Mouse (Mus musculus): Measurements from ENCODE around the gene Psmd11. TPM values are rescaled to one million over a fixed set of nuclear protein-coding genes. Genes with fewer than 3 reads are reported as not detected.
A peak's percentile ranks its signal among the peaks of the same experiment; 100 is the strongest.

Gene Psmd11
- polyA plus RNA-seq, 1 experiment, result 71.3 TPM

DNA sequence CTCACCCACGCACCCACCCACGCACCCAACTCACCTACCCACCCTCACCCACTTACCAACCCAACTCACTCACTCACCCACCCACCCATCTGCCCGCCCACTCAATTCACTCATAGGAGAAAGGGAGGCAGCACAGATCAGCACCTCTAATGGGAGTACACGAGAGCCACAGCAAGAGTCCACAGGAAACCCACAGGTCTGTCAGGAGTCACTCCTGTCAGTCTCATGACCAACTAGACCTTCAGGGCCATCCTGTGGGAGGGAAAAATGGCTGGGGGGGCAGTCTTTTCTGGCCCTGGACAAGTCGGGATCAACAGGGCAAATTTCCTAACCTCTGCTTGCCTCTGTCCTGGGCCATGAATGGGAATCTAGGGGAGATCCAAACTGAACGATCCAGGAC, 79.4 kb downstream of the Psmd11 start:
- WGBS, result 61% methylated on average over 6 of the region's 6 CpGs
- Histone ChIP-seq H3K4me1 (ENCODE audit: control insufficient read depth, insufficient read depth, low read length) (peaks cover 17% of the 10 kb centered on the region), H3K27ac (ENCODE audit: control insufficient read depth, insufficient read depth, low read depth, low read length, poor library complexity) (peak overlapping the region; percentile 85), H3K4me3 (replicated peaks; ENCODE audit: control insufficient read depth, low read depth, low read length) (peak overlapping the region; percentile 6)
- TF ChIP-seq POLR2A (IDR thresholded peaks at IDR 0.05; ENCODE audit: borderline replicate concordance, control insufficient read depth, low read depth, low read length), result no peak
- TF ChIP-seq CTCF (IDR thresholded peaks at IDR 0.05; ENCODE audit: control insufficient read depth, insufficient read depth, low read length), result no peak

DNA sequence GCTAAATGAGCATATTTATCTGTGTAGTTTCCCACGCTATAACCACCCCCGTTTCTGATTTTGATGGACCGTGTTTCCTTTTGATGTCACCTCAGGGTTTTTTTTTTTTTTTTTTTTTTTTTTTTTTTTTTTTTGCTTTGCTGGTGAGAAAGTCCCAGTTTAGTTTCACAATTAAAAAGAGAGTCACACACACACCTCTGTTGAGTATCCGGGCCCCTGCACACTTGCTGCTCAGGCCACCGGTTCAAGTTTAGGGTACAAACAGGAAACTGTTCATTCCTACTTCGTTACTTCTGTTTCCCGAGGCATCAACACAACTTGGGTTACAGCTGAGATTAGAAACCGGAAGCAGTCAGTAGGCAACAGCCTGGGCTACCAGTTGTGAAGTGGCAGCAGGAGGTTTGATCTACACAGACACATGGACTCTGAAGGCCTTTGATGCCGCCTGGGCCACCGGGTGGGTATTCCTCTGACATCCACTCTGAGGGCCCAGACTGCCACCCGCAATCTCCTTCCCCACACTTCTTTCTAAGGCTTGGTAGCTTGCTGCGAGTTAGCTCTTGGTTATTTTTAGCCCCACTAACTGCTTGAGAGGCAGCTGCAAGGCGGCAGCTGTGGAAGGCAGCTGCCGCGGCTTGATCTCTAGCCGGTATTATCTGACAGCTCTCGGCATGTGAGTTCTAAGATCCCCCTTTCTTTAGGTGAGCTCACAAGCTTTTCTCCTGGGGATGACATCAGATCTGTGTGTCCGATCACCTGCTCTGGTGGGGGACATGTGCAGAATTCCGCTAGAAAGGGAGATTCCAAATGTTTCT, 80.2 kb downstream of the Psmd11 start:
- peaks cover 17% of the 10 kb centered on the region for H3K4me1 ChIP-seq (ENCODE audit: control insufficient read depth, insufficient read depth, low read length)
- peak overlapping the region; percentile 0 for H3K4me3 ChIP-seq (replicated peaks; ENCODE audit: control insufficient read depth, low read depth, low read length)
- TF ChIP-seq POLR2A (IDR thresholded peaks at IDR 0.05; ENCODE audit: borderline replicate concordance, control insufficient read depth, low read depth, low read length) (0 out of 2 replicates have a peak, but pooled peaks have one; percentile 24), CTCF (IDR thresholded peaks at IDR 0.05; ENCODE audit: control insufficient read depth, insufficient read depth, low read length) (no peak)
- 8% methylated on average over 19 of the region's 19 CpGs for WGBS
- H3K27ac ChIP-seq (ENCODE audit: control insufficient read depth, insufficient read depth, low read depth, low read length, poor library complexity), result peak overlapping the region; percentile 88

DNA sequence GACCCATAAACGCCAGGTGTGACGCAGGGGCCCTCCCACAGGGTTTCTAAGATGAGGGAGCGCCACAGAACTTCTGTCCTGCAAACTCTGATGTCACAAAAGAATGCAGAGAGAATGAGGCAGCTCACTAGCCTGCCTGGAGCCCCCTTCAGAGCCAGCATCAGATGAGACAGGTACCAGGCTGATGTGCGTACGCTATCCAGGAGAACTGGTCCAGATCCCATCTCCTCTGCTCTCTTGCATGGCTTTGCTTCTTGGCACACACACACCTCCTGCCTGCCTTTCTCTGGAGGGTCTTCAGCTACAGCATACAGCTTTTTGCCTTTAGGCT, 80.7 kb downstream of the Psmd11 start:
- peak overlapping the region; percentile 36 for H3K4me3 ChIP-seq (replicated peaks; ENCODE audit: control insufficient read depth, low read depth, low read length)
- WGBS, result 67% methylated on average over 5 of the region's 5 CpGs

DNA sequence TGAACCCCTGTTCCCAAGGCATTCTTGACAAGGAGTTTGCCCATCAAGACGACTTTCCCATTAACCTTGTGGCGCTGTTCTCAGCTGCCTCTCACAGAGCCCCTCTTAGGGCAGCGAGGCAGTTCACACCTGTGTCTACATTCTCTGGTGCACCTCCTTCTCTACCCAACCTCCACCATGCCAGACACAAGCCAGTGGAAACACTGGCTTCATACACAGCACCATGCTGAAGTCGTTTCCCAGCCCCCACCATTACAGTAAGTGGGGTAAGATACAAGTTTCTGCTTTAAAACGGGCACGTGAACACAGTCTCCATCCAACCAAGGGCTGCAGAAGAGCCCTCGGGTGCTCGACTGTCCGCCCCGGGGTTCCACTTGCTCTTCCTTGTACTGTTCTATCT, 81.7 kb downstream of the Psmd11 start:
- H3K4me1 ChIP-seq (ENCODE audit: control insufficient read depth, insufficient read depth, low read length), result peaks cover 13% of the 10 kb centered on the region
- 80% methylated on average over 10 of the region's 10 CpGs for WGBS
- H3K4me3 ChIP-seq (replicated peaks; ENCODE audit: control insufficient read depth, low read depth, low read length), result no peak overlapping the region
- TF ChIP-seq CTCF (IDR thresholded peaks at IDR 0.05; ENCODE audit: control insufficient read depth, insufficient read depth, low read length), result no peak
- no peak for TF ChIP-seq POLR2A (IDR thresholded peaks at IDR 0.05; ENCODE audit: borderline replicate concordance, control insufficient read depth, low read depth, low read length)
- no peak overlapping the region for H3K27ac ChIP-seq (ENCODE audit: control insufficient read depth, insufficient read depth, low read depth, low read length, poor library complexity)

More for the DNA sequence above, 80.7 kb downstream of the Psmd11 start:
- peak overlapping the region; percentile 88 for H3K27ac ChIP-seq (ENCODE audit: control insufficient read depth, insufficient read depth, low read depth, low read length, poor library complexity)
- TF ChIP-seq CTCF (IDR thresholded peaks at IDR 0.05; ENCODE audit: control insufficient read depth, insufficient read depth, low read length) (no peak), POLR2A (IDR thresholded peaks at IDR 0.05; ENCODE audit: borderline replicate concordance, control insufficient read depth, low read depth, low read length) (no peak)
- peaks cover 14% of the 10 kb centered on the region for H3K4me1 ChIP-seq (ENCODE audit: control insufficient read depth, insufficient read depth, low read length)

DNA sequence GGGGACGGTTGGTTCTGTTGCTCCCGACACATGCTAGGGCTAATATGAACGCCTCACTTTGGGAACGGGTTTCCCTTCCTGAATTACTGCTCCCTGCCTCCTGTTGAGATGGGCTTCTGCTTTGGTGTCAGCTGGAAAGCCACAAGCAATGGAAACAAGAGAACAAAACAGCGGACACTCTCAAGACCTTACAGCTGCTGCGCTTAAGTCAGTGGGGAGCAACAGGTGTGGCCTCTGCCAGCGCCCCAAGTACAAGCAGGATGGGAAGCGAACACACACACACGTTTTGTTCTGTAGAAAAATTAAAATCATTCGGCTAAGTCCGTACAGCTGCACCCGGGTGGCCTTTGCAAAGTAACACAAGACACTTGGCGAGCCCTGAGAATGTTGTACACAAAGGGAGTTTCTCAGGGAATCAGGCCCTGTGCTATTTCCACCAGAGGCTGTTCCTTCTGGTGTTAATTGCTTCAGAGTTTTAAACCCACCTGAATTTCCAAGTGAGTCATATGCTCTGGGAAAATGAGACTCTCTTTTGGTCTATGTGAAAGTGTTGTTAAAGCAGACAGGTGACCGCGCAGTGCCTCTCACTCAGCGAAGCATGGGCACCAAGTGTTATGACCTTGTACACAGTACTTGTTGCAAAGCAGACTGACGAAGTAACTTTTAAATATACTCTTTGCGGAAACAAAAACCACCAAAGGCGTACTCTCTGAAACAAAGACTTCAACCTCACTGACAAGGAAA, 84.1 kb downstream of the Psmd11 start:
- TF ChIP-seq POLR2A (IDR thresholded peaks at IDR 0.05; ENCODE audit: borderline replicate concordance, control insufficient read depth, low read depth, low read length) (no peak), CTCF (IDR thresholded peaks at IDR 0.05; ENCODE audit: control insufficient read depth, insufficient read depth, low read length) (no peak)
- 71% methylated on average over 19 of the region's 19 CpGs for WGBS
- H3K4me1 ChIP-seq (ENCODE audit: control insufficient read depth, insufficient read depth, low read length), result peaks cover 6% of the 10 kb centered on the region
- peak overlapping the region; percentile 73 for H3K27ac ChIP-seq (ENCODE audit: control insufficient read depth, insufficient read depth, low read depth, low read length, poor library complexity)
- no peak overlapping the region for H3K4me3 ChIP-seq (replicated peaks; ENCODE audit: control insufficient read depth, low read depth, low read length)

DNA sequence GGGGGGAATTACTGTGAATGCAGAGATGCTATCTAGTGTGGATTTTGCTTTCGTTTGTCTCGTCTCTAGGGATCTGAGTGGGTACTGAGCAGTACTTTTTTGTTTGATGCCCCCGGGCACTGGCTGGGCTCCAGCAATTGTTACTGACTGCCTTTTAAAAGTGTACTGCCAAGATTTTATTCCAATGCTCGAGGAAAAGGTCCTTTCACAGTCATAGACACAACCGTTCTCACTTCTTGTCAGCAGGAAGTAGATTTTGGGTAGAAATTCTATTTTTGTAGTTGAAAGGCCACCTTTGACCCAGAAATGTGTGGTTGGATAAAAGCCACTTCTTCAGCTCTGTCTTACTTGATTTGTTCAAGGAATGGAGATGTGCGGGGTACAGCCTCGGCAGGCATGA, 85.4 kb downstream of the Psmd11 start:
- 32% methylated on average over 7 of the region's 7 CpGs for WGBS
- Histone ChIP-seq H3K4me3 (replicated peaks; ENCODE audit: control insufficient read depth, low read depth, low read length) (no peak overlapping the region), H3K27ac (ENCODE audit: control insufficient read depth, insufficient read depth, low read depth, low read length, poor library complexity) (no peak overlapping the region; the same call in 1 of the 2 replicates), H3K4me1 (ENCODE audit: control insufficient read depth, insufficient read depth, low read length) (peaks cover 4% of the 10 kb centered on the region)
- TF ChIP-seq POLR2A (IDR thresholded peaks at IDR 0.05; ENCODE audit: borderline replicate concordance, control insufficient read depth, low read depth, low read length) (no peak), CTCF (IDR thresholded peaks at IDR 0.05; ENCODE audit: control insufficient read depth, insufficient read depth, low read length) (no peak)

DNA sequence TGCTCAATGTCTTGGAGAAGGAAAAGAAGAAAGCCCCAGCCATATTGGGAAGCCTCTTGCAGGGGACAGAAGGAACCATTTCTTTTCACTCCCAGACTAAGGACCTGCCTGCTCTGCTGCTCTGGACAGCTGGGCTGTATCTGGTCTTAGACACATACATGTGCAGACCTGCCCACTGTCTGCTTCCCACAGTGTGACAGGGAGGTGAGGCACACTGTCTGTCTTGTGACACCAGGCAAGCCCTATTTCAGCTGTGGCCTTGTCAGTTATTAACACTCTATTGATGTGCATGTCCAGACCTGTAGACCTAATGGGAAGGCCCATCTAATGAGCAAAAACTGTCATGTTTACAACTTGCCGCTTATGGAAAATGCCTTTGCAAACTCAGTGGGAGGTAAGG, 86.9 kb downstream of the Psmd11 start:
- 96% methylated on average over 1 of the region's 1 CpGs for WGBS

DNA sequence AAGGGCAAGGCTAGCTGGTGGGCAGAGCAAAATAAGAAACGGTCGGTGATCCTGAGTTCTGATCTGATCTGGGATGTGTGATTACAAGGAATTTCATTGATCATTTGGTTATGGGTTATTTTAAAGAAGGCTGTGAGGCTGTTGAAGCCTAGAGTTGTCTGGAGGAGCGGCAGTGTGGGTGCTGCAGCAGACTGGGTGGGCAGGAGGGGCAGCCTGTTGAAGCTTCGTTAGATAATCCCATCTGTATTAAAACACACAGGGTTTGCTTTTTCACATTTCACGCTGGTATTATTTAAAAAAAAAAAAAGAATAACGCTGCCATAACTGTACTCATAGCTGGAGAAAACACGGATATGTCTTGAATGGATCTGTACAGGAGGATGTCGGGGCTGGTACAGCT, 87.5 kb downstream of the Psmd11 start:
- Histone ChIP-seq H3K4me3 (replicated peaks; ENCODE audit: control insufficient read depth, low read depth, low read length) (no peak overlapping the region), H3K4me1 (ENCODE audit: control insufficient read depth, insufficient read depth, low read length) (peaks cover 3% of the 10 kb centered on the region), H3K27ac (ENCODE audit: control insufficient read depth, insufficient read depth, low read depth, low read length, poor library complexity) (no peak overlapping the region)
- TF ChIP-seq CTCF (IDR thresholded peaks at IDR 0.05; ENCODE audit: control insufficient read depth, insufficient read depth, low read length) (no peak), POLR2A (IDR thresholded peaks at IDR 0.05; ENCODE audit: borderline replicate concordance, control insufficient read depth, low read depth, low read length) (no peak)
- 88% methylated on average over 8 of the region's 8 CpGs for WGBS

More for the DNA sequence above, 86.9 kb downstream of the Psmd11 start:
- no peak for TF ChIP-seq POLR2A (IDR thresholded peaks at IDR 0.05; ENCODE audit: borderline replicate concordance, control insufficient read depth, low read depth, low read length)
- no peak for TF ChIP-seq CTCF (IDR thresholded peaks at IDR 0.05; ENCODE audit: control insufficient read depth, insufficient read depth, low read length)
- Histone ChIP-seq H3K4me3 (replicated peaks; ENCODE audit: control insufficient read depth, low read depth, low read length) (no peak overlapping the region), H3K27ac (ENCODE audit: control insufficient read depth, insufficient read depth, low read depth, low read length, poor library complexity) (no peak overlapping the region), H3K4me1 (ENCODE audit: control insufficient read depth, insufficient read depth, low read length) (peaks cover 3% of the 10 kb centered on the region)

All from bone marrow, adult 2 months (tissue).